Mouse (Mus musculus) testis, postnatal 14 days (tissue): ENCODE measurements around the gene Gm49395.

ENCODE experiments used
- DNase-seq: peaks from one replicate; pipeline ENCODE4 v3.0.0; 2021; ENCODE audit warnings: low spot score

Gene Gm49395

GRCm38 (mm10) chr13:115099381-115099780 lies 2.3 kb downstream of the Gm49395 start:
- DNase-seq: no peak

- DNase-seq: no peak
These were observed 3.5 kb downstream of the Gm49395 start for GRCm38 (mm10) chr13:115098227-115098626.

- DNase-seq: no peak
These were observed 4.8 kb downstream of the Gm49395 start for GRCm38 (mm10) chr13:115096965-115097364.

GRCm38 (mm10) chr13:115096216-115096615 lies 5.5 kb downstream of the Gm49395 start:
- DNase-seq: no peak

- DNase-seq: no peak
These were observed 6.3 kb downstream of the Gm49395 start for GRCm38 (mm10) chr13:115095392-115095791.

- no peak for DNase-seq
These were observed 10.2 kb downstream of the Gm49395 start for GRCm38 (mm10) chr13:115091511-115091910.

- no peak for DNase-seq
These were observed 10.7 kb downstream of the Gm49395 start for GRCm38 (mm10) chr13:115090977-115091445.

- peak; percentile 92 for DNase-seq
These were observed 11.4 kb downstream of the Gm49395 start, which contains the start of gene Pelo for GRCm38 (mm10) chr13:115090069-115090976. TSS of gene Pelo (minus strand) at chr13:115090186.

- DNase-seq: peak; percentile 20
These were observed 12.2 kb downstream of the Gm49395 start for GRCm38 (mm10) chr13:115089395-115090025.

GRCm38 (mm10) chr13:115089020-115089394 lies 12.7 kb downstream of the Gm49395 start:
- no peak for DNase-seq

GRCm38 (mm10) chr13:115085974-115086373 lies 15.7 kb downstream of the Gm49395 start:
- no peak for DNase-seq

GRCm38 (mm10) chr13:115082339-115082738 lies 19.4 kb downstream of the Gm49395 start:
- no peak for DNase-seq

GRCm38 (mm10) chr13:115079996-115080585 lies 21.6 kb downstream of the Gm49395 start:
- no peak for DNase-seq

- DNase-seq: no peak
These were observed 22.6 kb downstream of the Gm49395 start for GRCm38 (mm10) chr13:115078997-115079685.

GRCm38 (mm10) chr13:115077346-115078134 lies 24.2 kb downstream of the Gm49395 start:
- no peak for DNase-seq

GRCm38 (mm10) chr13:115072386-115072785 lies 29.3 kb downstream of the Gm49395 start:
- no peak for DNase-seq

- no peak for DNase-seq
These were observed 30.3 kb downstream of the Gm49395 start for GRCm38 (mm10) chr13:115071431-115071830.

GRCm38 (mm10) chr13:115067968-115068330 lies 33.8 kb downstream of the Gm49395 start:
- no peak for DNase-seq

GRCm38 (mm10) chr13:115067324-115067967 lies 34.3 kb downstream of the Gm49395 start:
- no peak for DNase-seq

- DNase-seq: no peak
These were observed 44.2 kb downstream of the Gm49395 start for GRCm38 (mm10) chr13:115057555-115057954.

GRCm38 (mm10) chr13:115054783-115055182 lies 46.9 kb downstream of the Gm49395 start:
- DNase-seq: no peak
